Mouse (Mus musculus): ENCODE results near the gene Mkrn2. TPM values are rescaled to one million over a fixed set of nuclear protein-coding genes. Genes with fewer than 3 reads are reported as not detected.
A peak's percentile ranks its signal among the peaks of the same experiment; 100 is the strongest.

Gene Mkrn2
- total and polyA plus RNA-seq, 3 experiments, result 13.1 to 38.1 TPM; not detected in 1

- TF ChIP-seq ZMIZ1 (IDR thresholded peaks at IDR 0.05; ENCODE audit: low read depth, low read length) (no peak), GATA1 (IDR thresholded peaks at IDR 0.05; ENCODE audit: low read depth, low read length) (no peak), POLR2A (IDR thresholded peaks at IDR 0.05; ENCODE audit: control insufficient read depth in 1 of 2, insufficient read depth in 1 of 2, low read depth in 1 of 2, low read length in 2 of 2, poor library complexity in 1 of 2) (no peak)
- Histone ChIP-seq H3K27ac (ENCODE audit: control insufficient read depth, low read depth, low read length) (no peak overlapping the region), H3K4me1 (ENCODE audit: control insufficient read depth in 1 of 2, insufficient read depth in 2 of 2, low read length in 2 of 2) (peaks cover 0 to 4% of the 10 kb centered on the region in 2 experiments; a peak in 1 of 4 replicates), H3K9ac (ENCODE audit: control insufficient read depth, low read depth, low read length, poor library complexity, severe bottlenecking) (no peak overlapping the region), H3K9me3 (replicated peaks; ENCODE audit: insufficient read depth, low read length) (no peaks in the 10 kb centered on the region), H3K36me3 (ENCODE audit: control insufficient read depth in 1 of 2, insufficient read depth in 2 of 2, low read length in 2 of 2) (peaks cover 0 to 2% of the 10 kb centered on the region in 2 experiments; a peak in 1 of 4 replicates), H3K27me3 (ENCODE audit: control insufficient read depth in 1 of 2, insufficient read depth in 2 of 2, low read length in 2 of 2) (no peaks in the 10 kb centered on the region), H3K4me3 (ENCODE audit: control insufficient read depth in 1 of 2, insufficient read depth in 1 of 2, low read depth in 2 of 2, low read length in 2 of 2) (no peak overlapping the region), H3K79me2 (ENCODE audit: control insufficient read depth, insufficient read depth, low read length, poor library complexity) (no peaks in the 10 kb centered on the region)
- DNase-seq (ENCODE audit: low read depth, low spot score), result no peak
Measured at GRCm38 (mm10) chr6:115594463-115594862, 7.2 kb upstream of the Mkrn2 start.

GRCm38 (mm10) chr6:115595667-115596066 lies 6.0 kb upstream of the Mkrn2 start:
- no peak overlapping the region for H3K27ac ChIP-seq (ENCODE audit: control insufficient read depth, low read depth, low read length)
- peaks cover 0 to 4% of the 10 kb centered on the region in 2 experiments; a peak in 1 of 4 replicates for H3K4me1 ChIP-seq (ENCODE audit: control insufficient read depth in 1 of 2, insufficient read depth in 2 of 2, low read length in 2 of 2)
- H3K36me3 ChIP-seq (ENCODE audit: control insufficient read depth in 1 of 2, insufficient read depth in 2 of 2, low read length in 2 of 2), result peaks cover 0 to 2% of the 10 kb centered on the region in 2 experiments; a peak in 1 of 4 replicates
- no peak for TF ChIP-seq POLR2AphosphoS2 (IDR thresholded peaks at IDR 0.05; ENCODE audit: low read length)
- TF ChIP-seq RCOR1 (IDR thresholded peaks at IDR 0.05; ENCODE audit: low read depth, low read length), result peak; percentile 60; the same call in 1 of the 2 replicates
- no peak for TF ChIP-seq GABPA (IDR thresholded peaks at IDR 0.05; ENCODE audit: low read depth, low read length)
- TF ChIP-seq ZNF384 (IDR thresholded peaks at IDR 0.05; ENCODE audit: low read depth, low read length), result no peak
- TF ChIP-seq TCF12 (IDR thresholded peaks at IDR 0.05; ENCODE audit: low read depth, low read length), result 0 out of 2 replicates have a peak, but pooled peaks have one; percentile 15
- TF ChIP-seq MXI1 (IDR thresholded peaks at IDR 0.05; ENCODE audit: low read depth, low read length), result no peak
- TF ChIP-seq EP300 (IDR thresholded peaks at IDR 0.05; ENCODE audit: low read depth in 1 of 2, low read length in 2 of 2), result 0 out of 4 replicates have a peak, but pooled peaks of 1 of the 2 experiments have one; percentile 9
- TF ChIP-seq MAX (IDR thresholded peaks at IDR 0.05; ENCODE audit: low read length), result no peak
- H3K27me3 ChIP-seq (ENCODE audit: control insufficient read depth in 1 of 2, insufficient read depth in 2 of 2, low read length in 2 of 2), result no peaks in the 10 kb centered on the region
- no peak overlapping the region for H3K9ac ChIP-seq (ENCODE audit: control insufficient read depth, low read depth, low read length, poor library complexity, severe bottlenecking)
- H3K79me2 ChIP-seq (ENCODE audit: control insufficient read depth, insufficient read depth, low read length, poor library complexity), result no peaks in the 10 kb centered on the region
- DNase-seq (ENCODE audit: low read depth, low spot score), result peak; percentile 37
- no peaks in the 10 kb centered on the region for H3K9me3 ChIP-seq (replicated peaks; ENCODE audit: insufficient read depth, low read length)
- no peak overlapping the region for H3K4me3 ChIP-seq (ENCODE audit: control insufficient read depth in 1 of 2, insufficient read depth in 1 of 2, low read depth in 2 of 2, low read length in 2 of 2)

- H3K36me3 ChIP-seq (ENCODE audit: control insufficient read depth in 1 of 2, insufficient read depth in 2 of 2, low read length in 2 of 2), result peaks cover 0 to 10% of the 10 kb centered on the region in 2 experiments; a peak in 2 of 4 replicates
- no peak for DNase-seq (ENCODE audit: low read depth, low spot score)
- no peaks in the 10 kb centered on the region for H3K9me3 ChIP-seq (replicated peaks; ENCODE audit: insufficient read depth, low read length)
- H3K9ac ChIP-seq (ENCODE audit: control insufficient read depth, low read depth, low read length, poor library complexity, severe bottlenecking), result no peak overlapping the region; the same call in 1 of the 2 replicates
- peak overlapping the region; percentile 2 to 8; a peak in 1 of 4 replicates for H3K4me3 ChIP-seq (ENCODE audit: control insufficient read depth in 1 of 2, insufficient read depth in 1 of 2, low read depth in 2 of 2, low read length in 2 of 2)
- TF ChIP-seq CTCF (IDR thresholded peaks at IDR 0.05 in 2 of 3, conservative IDR thresholded peaks at IDR 0.05 in 1 of 3; ENCODE audit: control insufficient read depth in 1 of 3, insufficient read depth in 1 of 3, low read depth in 2 of 3, low read length in 3 of 3, poor library complexity in 1 of 3, severe bottlenecking in 1 of 3) (peak in 2 of 3 experiments; percentile 9 to 20; a peak in 1 of 6 replicates), EP300 (IDR thresholded peaks at IDR 0.05; ENCODE audit: low read depth in 1 of 2, low read length in 2 of 2) (no peak), E2F4 (IDR thresholded peaks at IDR 0.05; ENCODE audit: borderline replicate concordance, low read depth, low read length) (0 out of 2 replicates have a peak, but pooled peaks have one; percentile 24), RAD21 (IDR thresholded peaks at IDR 0.05; ENCODE audit: low read depth, low read length) (peak; percentile 15)
- peaks cover 7% of the 10 kb centered on the region for H3K79me2 ChIP-seq (ENCODE audit: control insufficient read depth, insufficient read depth, low read length, poor library complexity)
- H3K4me1 ChIP-seq (ENCODE audit: control insufficient read depth in 1 of 2, insufficient read depth in 2 of 2, low read length in 2 of 2), result peaks cover 2 to 5% of the 10 kb centered on the region in 2 experiments; a peak in 3 of 4 replicates
- no peaks in the 10 kb centered on the region for H3K27me3 ChIP-seq (ENCODE audit: control insufficient read depth in 1 of 2, insufficient read depth in 2 of 2, low read length in 2 of 2)
- no peak overlapping the region for H3K27ac ChIP-seq (ENCODE audit: control insufficient read depth, low read depth, low read length)
Measured at GRCm38 (mm10) chr6:115601322-115601714, 384 bp upstream of the Mkrn2 start.

Measured in MEL (cell line).